ENCODE assay signal across 8 mouse cellular contexts in the genomic region with DNA sequence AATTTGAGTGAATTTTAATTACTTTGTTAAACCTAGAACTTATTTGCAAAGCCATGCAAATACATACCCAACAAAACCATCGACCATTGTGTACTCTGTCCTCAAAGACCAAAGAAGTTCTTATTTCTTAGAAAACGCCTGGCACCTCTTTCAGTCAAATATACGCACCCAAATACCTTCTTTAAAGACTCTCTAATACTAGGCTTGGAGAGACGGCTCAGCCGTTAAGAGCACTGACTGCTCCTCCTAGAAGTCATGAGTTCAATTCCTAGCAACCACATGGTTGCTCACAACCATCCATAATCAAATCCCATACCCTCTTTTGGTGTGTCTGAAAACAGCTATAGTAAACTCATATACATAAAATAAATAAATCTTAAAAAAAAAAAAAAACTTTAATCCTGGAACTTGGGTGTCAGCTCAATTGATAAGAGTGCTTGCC. TPM values are rescaled to one million over a fixed set of nuclear protein-coding genes. Genes with fewer than 3 reads are reported as not detected.
DNase-seq lines count a peak whose midpoint lies in the region; ATAC-seq and TF ChIP-seq lines count a peak whose summit lies in the region.

No protein-coding gene starts in this region.

- H3K9me3 ChIP-seq in embryonic facial prominence, embryonic 13.5 days, result no peaks in the 10 kb centered on the region
- no peaks in the 10 kb centered on the region for H3K9me3 ChIP-seq in intestine, embryonic 14.5 days (ENCODE audit: control insufficient read depth, low read length)

- H3K4me3 ChIP-seq in liver, adult 2 months (ENCODE audit: insufficient read depth, low read depth, low read length), result peak overlapping the region; percentile 95; the same call in 1 of the 2 replicates
- peak overlapping the region; percentile 92 for H3K4me3 ChIP-seq in embryonic facial prominence, embryonic 13.5 days
- H3K4me3 ChIP-seq in intestine, embryonic 14.5 days (ENCODE audit: low read depth, low read length), result peak overlapping the region; percentile 89
- H3K4me3 ChIP-seq in myocyte, result peak overlapping the region; percentile 83

- peaks cover under 1% of the 10 kb centered on the region; the same call in 1 of the 2 replicates for H3K36me3 ChIP-seq in liver, adult 2 months (ENCODE audit: control insufficient read depth, insufficient read depth, low read length)
- no peaks in the 10 kb centered on the region; the same call in 1 of the 2 replicates for H3K36me3 ChIP-seq in embryonic facial prominence, embryonic 13.5 days
- peaks cover under 1% of the 10 kb centered on the region; the same call in 1 of the 2 replicates for H3K36me3 ChIP-seq in intestine, embryonic 14.5 days (ENCODE audit: control insufficient read depth, insufficient read depth, low read length)
- peaks cover under 1% of the 10 kb centered on the region for H3K36me3 ChIP-seq in myocyte (ENCODE audit: control insufficient read depth, insufficient read depth)

- DNase-seq in liver, adult 2 months (ENCODE audit: extremely low read depth, low read depth, low spot score), result no peak
- no peak for DNase-seq in liver
- DNase-seq in intestine, embryonic 14.5 days (ENCODE audit: low spot score), result no peak
- no peak for DNase-seq in urinary bladder, postnatal 36 days (ENCODE audit: low spot score in 2 of 2)
- no peak for DNase-seq in testis, postnatal 10 days (ENCODE audit: low spot score)
- DNase-seq in frontal cortex, adult 2 months (ENCODE audit: extremely low spot score in 1 of 2, low spot score in 1 of 2), result no peak

- H3K27me3 ChIP-seq in liver, adult 2 months (ENCODE audit: control insufficient read depth, insufficient read depth, low read length), result no peaks in the 10 kb centered on the region
- peaks cover 8% of the 10 kb centered on the region for H3K27me3 ChIP-seq in embryonic facial prominence, embryonic 13.5 days
- no peaks in the 10 kb centered on the region for H3K27me3 ChIP-seq in intestine, embryonic 14.5 days (replicated peaks; ENCODE audit: control insufficient read depth, insufficient read depth, low read length)
- H3K27me3 ChIP-seq in myocyte (ENCODE audit: control insufficient read depth, insufficient read depth, insufficient read length), result no peaks in the 10 kb centered on the region

- H3K9ac ChIP-seq in liver, adult 2 months (ENCODE audit: low read depth, low read length), result no peak overlapping the region
- 0 out of 2 replicates have a peak overlapping the region, but pooled peaks have one; percentile 98 for H3K9ac ChIP-seq in embryonic facial prominence, embryonic 13.5 days
- H3K9ac ChIP-seq in intestine, embryonic 14.5 days (ENCODE audit: low read length), result no peak overlapping the region

- TF ChIP-seq CTCF in liver, adult 2 months (IDR thresholded peaks at IDR 0.05; ENCODE audit: low read depth, low read length), result no peak

- H3K27ac ChIP-seq in liver, adult 2 months (replicated peaks; ENCODE audit: insufficient read depth, low read depth, low read length), result no peak overlapping the region
- 0 out of 2 replicates have a peak overlapping the region, but pooled peaks have one; percentile 97 for H3K27ac ChIP-seq in embryonic facial prominence, embryonic 13.5 days
- H3K27ac ChIP-seq in intestine, embryonic 14.5 days (ENCODE audit: low read depth), result no peak overlapping the region

- no peak for TF ChIP-seq POLR2A in liver, adult 2 months (IDR thresholded peaks at IDR 0.05; ENCODE audit: extremely low read depth, insufficient read depth, low read length)
- TF ChIP-seq POLR2A in myocyte (IDR thresholded peaks at IDR 0.05; ENCODE audit: insufficient read length, low read depth), result no peak

- WGBS in liver, adult 2 months, result 35% methylated on average over 5 of the region's 5 CpGs
- WGBS in embryonic facial prominence, embryonic 13.5 days, result 44% methylated on average over 5 of the region's 5 CpGs
- 49% methylated on average over 5 of the region's 5 CpGs for WGBS in intestine, embryonic 14.5 days

- 0 out of 2 replicates have a peak, but pooled peaks have one; percentile 6 for ATAC-seq in embryonic facial prominence, embryonic 13.5 days (ENCODE audit: insufficient number of reproducible peaks, insufficient read depth, low FRiP score, low TSS enrichment, low read depth)
- peak; percentile 41; the same call in 1 of the 2 replicates for ATAC-seq in intestine, embryonic 14.5 days (replicated peaks; ENCODE audit: low FRiP score, low TSS enrichment, low read depth)

- peaks cover 4% of the 10 kb centered on the region; the same call in 1 of the 2 replicates for H3K79me2 ChIP-seq in liver, adult 2 months (ENCODE audit: control insufficient read depth, insufficient read depth, low read length)
- peaks cover 31% of the 10 kb centered on the region for H3K79me2 ChIP-seq in myocyte (ENCODE audit: control insufficient read depth, insufficient read depth)

- H3ac ChIP-seq in myocyte (ENCODE audit: control insufficient read depth, insufficient read length), result peak overlapping the region; percentile 79

- H3K4me1 ChIP-seq in liver, adult 2 months (ENCODE audit: control insufficient read depth, insufficient read depth, low read length), result peaks cover 4% of the 10 kb centered on the region; the same call in 1 of the 2 replicates
- H3K4me1 ChIP-seq in embryonic facial prominence, embryonic 13.5 days, result peaks cover 14% of the 10 kb centered on the region
- peaks cover 15% of the 10 kb centered on the region for H3K4me1 ChIP-seq in intestine, embryonic 14.5 days (replicated peaks; ENCODE audit: control insufficient read depth, insufficient read depth, low read length)

- peak overlapping the region; percentile 75 for H3K4me2 ChIP-seq in embryonic facial prominence, embryonic 13.5 days
- H3K4me2 ChIP-seq in intestine, embryonic 14.5 days (ENCODE audit: low read length), result peak overlapping the region; percentile 56
- H3K4me2 ChIP-seq in myocyte (ENCODE audit: low read depth), result peak overlapping the region; percentile 64

TF ChIP-seq in myocyte, 11 proteins besides CTCF, POLR2A, EP300 and RAD21:
- TF ChIP-seq POLR2AphosphoS2 (IDR thresholded peaks at IDR 0.05; ENCODE audit: insufficient read length, low read depth) (no peak), USF1 (IDR thresholded peaks at IDR 0.05; ENCODE audit: low read depth) (no peak), MYOD1 (IDR thresholded peaks at IDR 0.05; ENCODE audit: control insufficient read depth in 1 of 3, insufficient read length in 2 of 3, low read depth in 2 of 3) (no peak), SRF (IDR thresholded peaks at IDR 0.05; ENCODE audit: control insufficient read depth, insufficient read length, low read depth) (no peak), MYOG (IDR thresholded peaks at IDR 0.05; ENCODE audit: control insufficient read depth in 1 of 3, insufficient read depth in 1 of 3, insufficient read length in 2 of 3, low read depth in 2 of 3) (no peak), CEBPB (IDR thresholded peaks at IDR 0.05; ENCODE audit: insufficient read depth, poor library complexity, severe bottlenecking) (no peak), MAX (IDR thresholded peaks at IDR 0.05; ENCODE audit: low read depth) (no peak), E2F4 (IDR thresholded peaks at IDR 0.05; ENCODE audit: insufficient read depth) (no peak)
TF ChIP-seq in myocyte: peak in this region for 0.

RNA-seq across cellular contexts. Expression of gene Dhx36, which starts 0.4 kb away (rescaled TPM):
- 20.6 and 24.5 TPM in 2 replicates for total RNA-seq in liver, adult 2 months (2014; rRNA removed)
- 2.7 and 2.9 TPM in 2 replicates for polyA plus RNA-seq in liver, adult 2 months (2012; rRNA removed)
- polyA plus RNA-seq in embryonic facial prominence, embryonic 13.5 days (2015; fragmentation: Nextera tagmentation; extraction: Ambion mirVana), result 41.0 and 43.5 TPM in 2 replicates
- polyA plus RNA-seq in intestine, embryonic 14.5 days (2014; fragmentation: Nextera tagmentation; extraction: Ambion mirVana), result 32.3 and 34.2 TPM in 2 replicates
- polyA plus RNA-seq in myocyte (2012; fragmentation: generic; extraction: Trizol), result 8.6 TPM
- polyA plus RNA-seq in frontal cortex, adult 2 months (2012; rRNA removed), result 40.7 and 42.1 TPM in 2 replicates
